Mouse (Mus musculus): Measurements from ENCODE around the gene Traf3ip1.
"Not testable (repeated sequence)": the region's sequence is repeated elsewhere in the genome, so short reads cannot be mapped to it uniquely, and the experiment has no call there.

Gene Traf3ip1

DNA sequence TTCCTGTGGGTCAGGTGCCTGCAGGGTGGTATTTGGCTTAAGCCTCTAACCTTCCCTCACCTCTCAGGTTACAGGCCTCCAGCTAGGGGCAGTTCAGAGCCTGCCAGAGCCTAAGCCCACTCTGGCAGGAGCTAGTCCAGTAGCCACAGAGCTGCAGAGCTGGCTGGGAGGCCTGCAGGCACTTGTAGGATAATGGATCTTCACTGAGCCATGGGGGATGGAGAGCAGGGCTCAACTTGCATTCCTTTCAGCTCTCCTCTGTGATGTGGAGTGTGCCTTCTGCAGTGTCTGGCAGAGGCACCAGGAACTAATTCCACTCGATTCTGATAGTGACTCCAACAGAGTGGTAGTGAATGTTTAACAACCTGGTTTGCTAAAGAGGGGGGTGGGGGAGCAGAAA, 29.2 kb upstream of the Traf3ip1 start:
- no peak for DNase-seq (ENCODE audit: low spot score in 2 of 2)

DNA sequence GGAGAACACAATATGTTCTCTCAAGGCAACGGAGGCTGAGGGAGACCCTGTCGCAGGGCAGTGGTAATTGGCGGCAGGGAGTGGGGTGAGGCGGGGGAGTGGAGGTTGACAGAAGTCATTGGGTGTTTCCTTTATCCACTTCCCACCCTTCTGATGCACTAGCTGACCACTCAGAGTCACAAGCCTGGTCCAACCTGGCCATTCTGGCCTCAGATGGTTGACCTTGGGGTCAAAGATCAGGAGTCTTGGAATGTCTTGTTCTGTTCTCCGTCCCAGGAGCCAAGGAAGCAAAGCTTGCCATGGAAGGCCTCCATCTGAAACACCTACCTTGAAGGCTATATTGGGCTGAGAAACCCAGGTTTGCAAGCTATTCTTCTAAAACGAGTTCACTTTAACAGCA, 28.3 kb upstream of the Traf3ip1 start:
- no peak for DNase-seq (ENCODE audit: low spot score in 2 of 2)

DNA sequence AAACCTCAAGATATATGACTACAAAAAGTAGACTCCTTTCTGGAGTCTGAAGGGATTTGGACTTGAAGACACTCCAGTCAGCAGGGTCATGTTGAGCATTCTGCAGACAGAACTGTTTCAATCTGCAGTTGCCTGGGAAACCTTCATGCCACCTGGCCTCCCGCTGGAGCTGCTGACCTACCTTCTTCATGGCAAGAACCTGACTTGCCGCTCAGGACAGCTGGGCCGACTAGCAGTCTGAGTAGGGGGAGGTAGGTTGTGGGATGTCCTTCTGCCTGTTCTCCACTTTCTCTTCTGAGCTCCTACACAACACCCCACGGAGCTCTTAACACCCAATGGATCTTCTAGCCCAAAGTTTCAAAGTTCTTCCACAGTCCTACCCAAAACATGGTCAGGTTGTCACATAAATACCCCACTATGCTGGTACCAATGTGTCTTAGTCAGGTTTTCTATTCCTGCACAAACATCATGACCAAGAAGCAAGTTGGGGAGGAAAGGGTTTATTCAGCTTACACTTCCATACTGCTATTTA, 24.5 kb upstream of the Traf3ip1 start:
- DNase-seq (ENCODE audit: low spot score in 2 of 2): no peak

DNA sequence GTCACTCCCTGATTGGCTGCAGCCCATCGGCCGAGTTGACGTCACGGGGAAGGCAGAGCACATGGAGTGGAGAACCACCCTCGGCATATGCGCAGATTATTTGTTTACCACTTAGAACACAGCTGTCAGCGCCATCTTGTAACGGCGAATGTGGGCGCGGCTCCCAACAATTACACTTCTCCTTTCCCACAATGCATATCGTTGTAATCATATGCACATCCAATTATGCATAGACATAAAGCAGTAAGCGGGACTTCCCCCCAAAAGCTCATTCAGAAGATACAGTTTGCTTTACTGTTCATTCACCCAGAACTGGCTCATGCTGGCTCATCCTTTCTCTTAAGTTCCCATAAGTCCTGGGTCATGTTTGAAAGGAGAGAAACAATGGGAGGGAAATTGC, 16.3 kb upstream of the Traf3ip1 start:
- not testable (repeated sequence) for DNase-seq (ENCODE audit: low spot score in 2 of 2)

DNA sequence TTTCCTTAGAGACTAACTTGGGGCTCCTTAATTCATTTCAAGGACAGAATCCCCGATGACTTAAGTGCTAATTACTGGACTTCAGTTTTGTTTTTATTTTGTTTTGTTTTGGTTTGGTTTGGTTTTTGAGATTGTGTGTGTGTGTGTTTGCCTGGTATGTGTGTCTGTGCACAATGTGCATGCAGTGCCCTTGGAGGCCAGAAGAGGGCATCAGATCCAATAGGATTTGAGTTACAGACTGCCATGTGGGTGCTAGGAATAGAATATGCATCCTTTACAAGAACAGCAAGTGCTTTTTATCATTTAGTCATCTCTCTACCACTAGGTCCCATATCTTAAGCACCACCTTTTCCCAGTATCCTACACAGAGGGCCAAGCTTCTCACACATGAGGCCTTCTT, 15.5 kb upstream of the Traf3ip1 start:
- no peak for DNase-seq (ENCODE audit: low spot score in 2 of 2)

DNA sequence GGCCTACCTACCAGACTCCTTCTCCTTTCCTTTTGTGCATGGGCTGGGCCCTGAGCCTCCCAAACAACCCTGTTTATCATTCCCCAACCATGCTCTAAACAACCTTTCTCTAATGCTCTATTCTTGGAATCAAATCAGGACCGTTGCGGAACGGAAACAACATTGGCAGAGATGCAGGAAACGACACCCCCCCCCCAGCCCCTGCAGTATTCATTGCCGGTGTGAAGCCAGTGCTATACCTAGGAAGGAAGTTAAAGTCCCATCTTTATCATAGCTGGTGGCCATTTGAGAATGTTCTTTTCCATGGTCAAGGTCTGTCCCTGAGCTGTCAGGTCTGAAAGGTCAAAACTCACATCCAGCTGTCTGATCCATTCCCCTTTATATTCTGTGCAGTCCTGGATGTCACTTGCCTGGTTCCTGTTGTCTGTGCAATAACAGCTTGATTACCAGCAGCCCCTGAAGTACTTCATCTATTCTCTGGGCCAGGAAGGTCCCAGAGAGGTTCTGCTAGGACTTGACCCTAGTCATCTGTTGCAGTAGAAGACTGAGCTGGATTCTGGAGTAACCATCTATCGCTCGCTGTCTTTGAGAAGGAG, 11.7 kb upstream of the Traf3ip1 start:
- DNase-seq (ENCODE audit: low spot score in 2 of 2): no peak

DNA sequence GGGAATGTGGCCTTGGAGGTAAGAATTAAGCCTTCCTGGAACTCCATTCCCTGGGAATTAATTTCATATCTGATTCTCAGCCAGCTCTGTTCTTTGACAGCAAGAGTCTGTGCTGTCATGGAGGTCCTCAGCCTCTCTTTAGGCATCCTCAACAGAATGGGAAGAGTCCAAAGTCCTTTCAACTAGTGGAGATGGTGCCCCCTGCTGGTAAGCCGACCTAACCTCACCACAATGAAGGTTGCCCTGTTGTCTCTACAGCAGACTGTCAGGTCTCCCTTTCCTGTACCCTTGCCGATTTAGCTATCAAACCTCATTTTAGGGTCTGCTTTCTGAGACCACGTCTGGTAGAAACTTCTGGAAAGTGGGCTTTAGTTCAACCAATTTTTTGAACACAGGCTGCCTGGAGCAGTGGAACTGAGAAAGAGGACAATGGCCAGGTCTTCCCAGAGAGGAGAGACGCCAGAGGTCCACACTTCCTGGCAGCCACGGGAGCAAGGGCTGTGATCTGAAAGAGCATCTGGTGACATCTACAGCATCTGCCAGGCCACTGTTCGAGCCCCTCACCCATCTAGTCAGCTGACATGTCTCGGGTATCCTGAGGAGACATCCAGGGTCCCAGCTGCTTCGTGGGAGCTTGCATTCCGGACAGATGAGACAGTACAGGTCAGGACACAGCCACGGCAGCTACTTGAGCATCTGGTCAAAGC, 11.0 kb upstream of the Traf3ip1 start:
- DNase-seq (ENCODE audit: low spot score in 2 of 2): peak in 1 of 2 experiments; percentile 84

DNA sequence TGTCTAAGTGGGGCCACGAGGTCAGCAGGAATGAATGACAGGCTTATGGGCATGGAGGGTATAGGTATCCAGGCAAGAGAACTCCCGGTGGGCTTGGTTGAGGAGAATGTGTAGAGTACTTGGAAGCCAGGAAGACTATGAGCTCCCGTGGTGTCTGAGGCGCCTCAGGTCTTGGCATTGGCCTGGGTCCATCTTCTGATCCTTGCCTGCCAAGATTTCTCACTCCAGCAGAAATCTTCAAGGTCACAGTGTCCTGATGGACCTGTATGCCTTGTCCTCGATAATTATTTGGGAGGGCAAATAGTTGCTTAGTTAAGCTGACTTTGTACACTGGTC, 10.5 kb upstream of the Traf3ip1 start:
- DNase-seq (ENCODE audit: low spot score in 2 of 2): no peak

DNA sequence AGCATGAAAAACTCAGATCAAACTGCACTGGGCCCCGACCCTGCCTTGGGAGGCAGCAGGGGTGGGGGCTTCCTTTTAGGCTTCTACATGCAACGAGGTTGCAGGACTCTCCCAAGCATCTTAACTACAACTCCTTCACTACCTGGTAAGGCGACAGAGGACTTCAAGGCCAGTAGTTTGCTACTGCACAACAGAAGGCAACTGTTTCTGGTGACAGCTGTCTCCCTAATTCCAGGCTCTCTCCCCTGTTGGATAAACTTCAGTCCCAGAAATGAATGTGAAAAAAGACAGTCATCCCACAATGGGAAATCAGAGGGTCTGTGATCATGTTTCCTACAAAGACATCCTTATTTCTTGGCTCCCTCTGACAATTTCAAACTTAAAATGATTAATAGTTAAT, 9.0 kb upstream of the Traf3ip1 start:
- no peak for DNase-seq (ENCODE audit: low spot score in 2 of 2)

DNA sequence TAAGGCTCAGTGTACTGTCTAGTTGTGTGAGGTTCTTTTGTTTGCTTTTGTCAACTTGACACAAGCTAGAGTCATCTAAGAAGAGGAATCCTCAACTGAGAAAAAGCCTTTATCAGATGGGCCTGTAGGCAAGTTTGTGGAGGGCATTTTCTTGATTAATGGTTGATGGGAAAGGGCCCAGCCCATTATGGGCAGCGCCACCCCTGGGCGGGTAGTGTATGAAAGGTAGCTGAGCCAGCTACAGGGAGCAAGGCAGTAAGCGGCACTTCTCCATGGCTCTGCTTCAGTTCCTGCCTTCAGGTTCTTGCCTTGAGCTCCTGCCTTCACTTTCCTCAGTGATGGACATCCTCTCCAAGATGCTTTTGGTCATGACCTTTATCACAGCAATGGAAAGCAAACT, 8.3 kb upstream of the Traf3ip1 start:
- no peak for DNase-seq (ENCODE audit: low spot score in 2 of 2)

DNA sequence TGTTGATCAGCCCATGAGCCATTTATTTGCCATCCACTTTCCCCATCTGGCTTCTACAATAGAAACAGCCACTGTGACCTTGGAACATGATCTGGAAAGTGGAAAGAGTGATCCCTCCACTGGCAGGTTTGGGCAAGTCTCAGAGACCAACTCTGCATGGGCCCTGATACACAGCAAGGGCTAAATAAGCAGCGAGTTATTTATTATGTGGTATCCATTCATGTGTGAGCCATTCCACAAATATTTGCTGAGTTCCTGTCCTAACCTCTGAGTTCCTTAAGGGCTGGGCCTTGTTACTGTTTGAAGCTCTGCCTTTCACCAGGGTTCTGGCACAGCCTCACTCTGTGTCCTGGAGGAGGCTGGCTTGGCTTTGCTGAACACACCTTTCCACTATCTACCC, 4.1 kb upstream of the Traf3ip1 start:
- no peak for DNase-seq (ENCODE audit: low spot score in 2 of 2)

DNA sequence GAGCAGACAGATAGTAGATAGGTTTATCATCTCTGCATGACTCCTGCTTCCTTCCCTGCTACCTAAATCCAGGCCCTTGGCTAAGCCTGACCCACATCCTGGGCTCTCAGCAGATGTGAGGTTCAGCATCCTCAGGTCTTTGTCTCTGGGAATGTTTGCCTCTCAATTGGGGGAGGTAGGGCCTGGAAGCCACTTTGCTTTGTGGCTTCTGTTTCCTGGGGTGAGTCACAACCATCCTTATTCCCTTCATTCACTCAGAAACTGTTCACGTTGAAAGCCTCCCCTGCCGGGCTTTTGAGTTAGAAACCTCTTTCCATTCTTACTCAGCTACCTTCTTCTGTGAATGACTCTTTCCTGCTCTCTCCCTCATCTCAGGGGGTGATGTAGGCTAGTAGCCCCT, 1.7 kb upstream of the Traf3ip1 start:
- DNase-seq (ENCODE audit: low spot score in 2 of 2): no peak

DNA sequence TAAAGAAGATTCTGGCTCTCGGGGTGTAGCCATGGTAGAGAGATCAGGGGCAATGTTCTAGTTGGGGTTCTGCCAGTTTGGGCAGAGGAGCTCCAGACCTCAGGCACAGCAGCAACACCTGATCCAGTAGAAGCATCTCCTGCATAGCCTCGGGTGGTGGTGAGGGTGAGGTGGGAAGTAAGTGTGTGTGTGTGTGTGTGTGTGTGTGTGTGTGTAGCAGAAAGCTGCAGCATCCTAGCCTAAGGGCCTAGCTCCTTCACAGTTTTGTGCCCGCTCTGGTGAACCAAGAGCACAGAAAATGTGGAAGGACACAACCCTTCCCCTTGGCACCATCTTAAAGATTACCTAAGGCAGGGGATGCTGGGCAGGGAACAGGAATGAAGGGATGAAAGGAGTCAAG, 509 bp upstream of the Traf3ip1 start:
- DNase-seq (ENCODE audit: low spot score in 2 of 2): no peak

DNA sequence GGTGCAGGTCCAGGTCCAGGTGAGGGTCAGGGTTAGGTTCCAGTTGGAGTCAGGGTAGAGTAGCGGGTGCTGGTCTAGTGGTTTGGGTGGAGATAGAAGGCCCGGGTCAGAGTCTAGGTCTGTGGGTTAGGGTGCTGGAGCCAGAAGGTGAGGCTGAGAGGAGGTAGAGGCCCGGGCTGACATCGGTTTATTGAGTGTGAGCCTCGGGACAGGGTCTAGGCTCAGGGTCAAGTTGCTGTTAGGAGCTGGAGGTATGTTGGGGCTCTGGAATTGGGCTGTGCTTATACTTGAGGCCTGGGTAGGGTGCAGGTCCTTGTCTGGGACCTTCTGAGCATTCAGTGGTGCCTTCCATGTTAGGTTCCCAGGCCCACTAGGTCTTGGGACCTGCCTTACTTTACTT, 874 bp downstream of the Traf3ip1 start:
- DNase-seq (ENCODE audit: low spot score in 2 of 2): no peak

DNA sequence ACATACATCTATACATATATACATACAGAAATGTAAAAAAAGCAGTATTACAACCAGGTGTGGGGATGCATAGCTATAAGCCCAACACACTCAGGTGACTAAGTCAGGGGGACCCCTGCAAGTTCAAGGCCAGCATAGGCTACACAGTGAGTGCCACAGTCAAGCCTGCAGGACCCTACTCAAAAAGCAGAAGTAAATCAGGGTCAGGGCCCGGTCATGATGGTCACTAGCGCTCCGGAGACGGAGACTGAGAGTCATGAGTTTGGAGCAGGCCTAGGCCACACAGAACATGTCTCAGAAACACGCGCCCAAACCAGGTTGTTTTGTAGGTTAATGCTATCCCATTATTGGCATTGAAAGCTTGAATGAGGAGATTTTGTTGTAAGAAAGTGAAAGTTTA, 4.1 kb downstream of the Traf3ip1 start:
- no peak for DNase-seq (ENCODE audit: low spot score in 2 of 2)

DNA sequence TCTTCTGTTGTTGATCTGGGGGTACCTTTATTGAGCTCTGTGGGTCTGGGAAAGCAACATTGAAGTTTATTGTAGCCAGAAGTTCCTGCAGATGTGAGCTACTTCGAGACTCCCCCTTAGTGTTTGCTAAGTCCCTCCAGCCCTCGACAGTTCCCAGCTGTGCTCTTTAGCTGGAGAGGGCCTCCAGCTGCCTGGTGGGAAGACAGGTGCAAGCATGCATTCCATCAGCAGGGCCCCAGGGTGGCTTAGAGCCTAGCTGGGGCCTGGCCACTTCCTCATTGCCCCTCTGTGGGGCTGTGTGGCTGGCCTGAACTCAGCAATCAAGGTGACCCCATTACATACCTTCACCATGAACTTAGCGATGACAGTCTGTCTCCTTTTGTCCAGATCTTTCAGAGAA, 10.2 kb downstream of the Traf3ip1 start:
- DNase-seq (ENCODE audit: low spot score in 2 of 2): no peak

DNA sequence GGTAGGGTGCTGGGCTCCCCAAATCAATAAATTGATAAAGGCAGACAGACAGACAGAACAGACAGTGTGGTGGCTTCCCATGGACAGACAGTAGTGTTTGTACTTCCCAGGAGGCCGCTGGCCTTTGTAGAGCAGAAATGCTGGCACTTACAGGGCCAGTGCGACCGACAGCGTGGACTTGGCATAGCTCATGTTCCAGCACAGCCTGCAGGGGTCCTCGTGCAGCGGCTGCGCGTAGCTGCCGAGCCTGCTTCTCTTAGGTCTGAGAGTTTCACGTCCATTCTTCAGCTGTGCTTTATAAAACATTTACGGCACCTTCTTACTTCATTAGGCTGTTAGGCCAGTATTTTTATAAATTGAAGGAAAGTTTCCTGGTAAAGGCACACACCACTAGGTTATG, 20.5 kb downstream of the Traf3ip1 start:
- no peak for DNase-seq (ENCODE audit: low spot score in 2 of 2)

DNA sequence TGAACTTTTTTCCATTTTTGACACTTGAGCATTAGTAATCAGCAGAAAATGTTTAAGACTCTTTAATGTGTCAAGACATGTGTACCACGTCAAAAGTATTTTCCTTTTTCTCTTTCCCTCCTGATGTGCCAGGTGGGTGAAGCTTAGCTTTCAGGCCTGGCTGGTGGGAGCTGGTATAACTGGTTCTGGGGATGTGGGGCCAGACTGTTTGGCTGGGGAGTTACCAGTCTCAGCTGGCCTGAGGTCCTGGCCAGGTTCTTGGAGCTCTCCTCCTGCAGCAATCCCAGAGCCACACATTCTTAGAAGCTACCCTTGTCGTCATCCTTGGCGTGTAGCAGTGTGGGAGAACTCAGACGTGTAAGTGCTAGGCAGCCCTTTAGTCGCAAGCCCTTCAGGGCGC, 21.2 kb downstream of the Traf3ip1 start:
- no peak for DNase-seq (ENCODE audit: low spot score in 2 of 2)

DNA sequence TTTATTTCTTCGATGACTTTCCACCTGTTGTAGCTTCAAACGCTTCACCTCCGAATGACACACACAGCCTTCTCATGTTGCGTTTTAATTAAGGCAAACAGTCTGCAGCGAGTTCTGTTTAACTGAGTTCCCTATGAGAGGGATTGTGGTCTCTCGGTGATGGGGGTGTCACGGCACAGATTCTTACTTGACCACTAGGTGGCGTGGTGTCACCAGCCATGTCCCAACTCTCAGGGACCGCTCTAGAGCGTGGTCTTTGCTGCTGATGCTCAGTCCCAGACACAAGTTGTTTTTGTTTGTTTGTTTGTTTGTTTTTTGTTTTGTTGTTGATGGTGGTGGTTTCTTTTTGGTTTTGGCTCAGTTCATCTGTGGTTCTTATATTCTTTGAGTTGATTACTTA, 29.3 kb downstream of the Traf3ip1 start:
- peak in 1 of 2 experiments; percentile 57 for DNase-seq (ENCODE audit: low spot score in 2 of 2)

DNA sequence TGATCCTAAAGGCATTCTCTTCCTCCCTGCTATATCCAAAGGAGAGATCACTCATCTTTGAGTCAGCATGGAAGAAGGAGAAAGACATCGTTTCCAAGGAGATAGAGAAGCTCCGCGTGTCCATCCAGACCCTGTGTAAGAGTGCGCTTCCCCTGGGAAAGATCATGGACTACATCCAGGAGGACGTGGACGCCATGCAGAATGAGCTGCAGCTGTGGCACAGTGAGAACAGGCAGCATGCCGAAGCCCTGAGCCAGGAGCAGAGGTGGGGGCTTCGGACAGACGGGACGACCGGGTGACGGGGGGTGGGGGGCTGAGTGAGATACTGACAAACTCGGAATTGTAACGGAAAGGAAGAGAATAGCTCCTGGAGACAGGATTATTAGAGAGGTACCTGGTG, 31.4 kb downstream of the Traf3ip1 start:
- no peak for DNase-seq (ENCODE audit: low spot score in 2 of 2)

DNA sequence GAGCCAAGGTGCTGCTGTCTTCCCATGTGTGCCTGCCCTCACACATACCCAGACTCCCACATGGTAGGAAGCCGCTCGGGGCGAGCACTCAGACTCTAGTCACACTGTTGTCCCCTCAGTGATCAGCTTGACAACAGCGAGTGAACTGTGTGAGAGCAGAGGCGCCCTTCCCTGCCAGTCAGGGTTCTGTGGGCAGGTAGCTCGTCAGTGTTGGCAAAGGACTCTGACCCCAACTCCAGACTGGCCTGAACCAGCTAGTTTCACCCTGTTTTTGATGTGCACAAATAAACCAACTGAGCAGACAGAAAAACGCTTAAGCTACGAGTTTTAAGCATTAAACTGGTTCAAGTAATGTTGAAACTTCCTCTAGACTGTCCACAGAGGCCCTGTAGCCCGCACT, 35.7 kb downstream of the Traf3ip1 start:
- DNase-seq (ENCODE audit: low spot score in 2 of 2): no peak

DNA sequence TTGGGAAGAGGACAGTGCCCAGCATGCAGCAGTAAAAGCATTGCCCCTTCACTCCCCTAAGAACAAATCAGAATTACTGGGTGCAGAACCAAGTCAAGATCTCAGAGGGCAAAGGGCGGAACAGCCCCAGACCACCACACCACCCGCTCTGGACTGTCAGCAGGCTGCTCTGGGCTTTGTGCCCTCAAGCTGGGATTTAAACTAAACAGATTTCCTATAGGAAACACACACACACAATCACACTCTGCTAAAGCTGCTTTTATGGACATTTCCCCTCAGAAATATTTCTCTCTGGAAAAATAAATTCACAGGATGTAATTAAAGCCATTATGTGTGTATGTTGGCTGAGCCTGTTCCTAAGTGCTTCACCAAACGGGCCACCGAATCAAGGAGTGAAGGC, 37.8 kb downstream of the Traf3ip1 start:
- DNase-seq (ENCODE audit: low spot score in 2 of 2): no peak

DNA sequence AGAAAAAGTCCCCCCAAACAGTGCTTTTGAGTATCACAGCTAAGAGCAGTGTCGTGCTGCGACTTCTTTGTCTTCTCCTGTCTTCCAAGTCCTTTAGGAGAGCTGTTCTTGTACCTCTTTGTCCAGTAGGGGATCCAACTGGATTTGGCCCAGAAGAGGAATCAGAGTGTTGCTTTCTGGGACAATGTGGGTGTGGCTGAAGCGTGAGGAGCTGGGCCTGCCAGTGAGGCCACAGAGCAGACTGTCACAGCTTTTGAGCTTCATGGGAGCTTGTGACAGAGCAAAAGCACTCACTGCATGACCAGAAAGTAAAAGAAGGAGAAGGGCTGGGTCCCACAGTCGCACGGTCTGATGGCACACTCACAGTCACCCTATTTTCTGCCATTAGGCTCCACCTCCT, 38.4 kb downstream of the Traf3ip1 start:
- DNase-seq (ENCODE audit: low spot score in 2 of 2): no peak

DNA sequence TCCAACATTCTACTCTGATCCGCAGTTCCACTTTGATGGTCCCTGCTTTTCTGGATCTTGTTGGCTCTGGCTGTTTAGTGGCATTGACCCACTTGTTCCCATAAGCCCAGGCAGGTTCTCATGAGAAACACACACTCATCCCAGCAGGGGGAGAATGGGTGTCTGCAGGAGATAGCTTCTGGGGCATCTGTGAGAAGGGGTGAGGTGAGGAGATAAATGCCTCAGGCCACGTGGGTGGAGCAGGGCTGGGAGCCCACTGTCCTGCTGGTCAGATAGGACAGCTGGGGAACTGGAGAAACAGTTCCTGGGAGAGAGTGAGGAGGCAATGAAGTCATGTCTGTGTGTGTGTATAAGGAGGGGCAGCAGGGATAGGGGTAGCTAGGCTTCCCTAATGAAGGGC, 39.0 kb downstream of the Traf3ip1 start:
- no peak for DNase-seq (ENCODE audit: low spot score in 2 of 2)

Measured in left cerebral cortex, adult 9 months (tissue).